Mouse (Mus musculus) spleen, adult 10 weeks (tissue): Measurements from ENCODE around the gene Clpx. TPM values are rescaled to one million over a fixed set of nuclear protein-coding genes. Genes with fewer than 3 reads are reported as not detected.

Experiments used
- polyA plus RNA-seq: library from polyadenylated mRNA; stranded (reverse); fragments of 350-450 nt; fragmentation: Illumina TruSeq; extraction: RNeasy Lipid Tissue Mini Kit (QIAGEN cat#74804); gene quantifications from one replicate; pipeline ENCODE4 v1.2.3, GENCODE M21; 2015; ENCODE audit warnings: low replicate concordance; ENCODE audit not compliant: insufficient read depth

Gene Clpx
- 33.0 TPM for polyA plus RNA-seq

DNA sequence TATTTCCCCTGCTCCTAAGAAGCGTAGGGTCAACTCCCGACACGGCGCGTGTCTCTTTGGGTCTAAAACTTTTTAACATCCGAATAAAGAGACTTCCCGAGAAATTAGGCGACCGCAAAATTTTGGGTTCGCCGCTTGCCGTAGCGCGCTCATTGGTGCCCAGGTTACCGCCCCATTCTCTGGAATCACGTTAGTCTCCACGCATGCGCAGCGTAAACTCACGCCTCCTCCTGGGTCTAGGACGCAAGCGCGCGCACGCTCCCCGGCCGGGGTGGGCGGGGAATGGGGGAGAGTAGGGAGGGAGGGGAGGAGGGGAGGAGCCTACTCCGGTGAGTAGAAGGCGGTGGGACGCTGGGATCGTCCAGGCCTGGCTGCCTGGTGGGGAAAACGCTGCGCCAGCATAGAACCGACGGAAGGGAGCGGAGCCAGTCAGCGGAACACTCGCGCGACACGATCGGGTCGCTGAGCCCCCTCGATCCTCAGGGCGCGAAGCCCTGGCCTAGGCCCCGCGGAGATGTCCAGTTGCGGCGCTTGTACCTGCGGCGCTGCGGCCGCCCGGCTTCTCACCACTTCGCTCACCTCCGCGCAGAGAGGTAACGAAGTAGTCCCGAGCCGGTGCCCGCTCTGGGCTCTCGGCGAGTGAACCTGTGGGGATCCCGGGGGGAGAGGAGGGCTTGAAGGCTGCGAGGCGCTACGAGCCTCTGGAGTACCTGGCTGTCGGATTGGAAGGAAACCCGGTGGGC, at the start of gene Clpx:
Clpx (plus strand) TSS at position 288 of the 743 bp plus-strand sequence.

DNA sequence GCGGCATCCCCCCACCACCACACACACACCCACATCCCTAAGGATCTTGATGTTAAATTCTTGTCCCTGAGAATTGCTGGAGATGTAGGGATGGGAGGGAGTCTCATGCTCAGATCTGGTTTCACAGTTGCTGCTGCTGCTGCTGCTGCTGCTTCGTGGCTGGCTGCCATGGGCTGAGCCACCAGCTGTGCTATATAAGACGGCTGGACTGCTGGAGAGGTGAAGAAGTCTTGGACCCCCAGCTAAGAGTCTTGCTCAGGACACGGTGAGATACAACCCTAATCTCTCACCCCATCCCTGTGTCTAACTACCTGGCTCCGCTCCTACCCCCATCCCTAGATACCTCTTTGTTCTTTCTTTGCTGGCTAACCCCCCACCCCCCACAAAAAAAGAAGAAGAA, 29.1 kb upstream of the Clpx start, which contains the start of gene Cilp:
Cilp (plus strand) TSS at position 222 of the 400 bp plus-strand sequence.

GRCm38 (mm10) chr9:65345854-65346475, 51.9 kb downstream of the Clpx start, which contains the start of gene Pdcd7:
TSS of gene Pdcd7 (plus strand) at chr9:65346104.

GRCm38 (mm10) chr9:65360641-65361448, 66.8 kb downstream of the Clpx start, which contains the start of gene Ubap1l:
TSS of gene Ubap1l (plus strand) at chr9:65361041.

Other genes starting within 250 kb of the Clpx start
- 1.4 TPM for gene Igdcc4, start 192.8 kb upstream of the Clpx start, polyA plus RNA-seq
- not detected for gene Igdcc3, start 153.1 kb upstream of the Clpx start, polyA plus RNA-seq
- 6.8 TPM for gene Parp16, start 98.9 kb upstream of the Clpx start, polyA plus RNA-seq
- gene Cilp, start 29.1 kb upstream of the Clpx start, polyA plus RNA-seq: 10.2 TPM
- 26.4 TPM for gene Pdcd7, start 51.8 kb downstream of the Clpx start, polyA plus RNA-seq
- gene Ubap1l, start 66.8 kb downstream of the Clpx start, polyA plus RNA-seq: 0.33 TPM
- not detected for gene Kbtbd13, start 97.4 kb downstream of the Clpx start, polyA plus RNA-seq
- gene Rasl12, start 104.2 kb downstream of the Clpx start, polyA plus RNA-seq: 3.7 TPM
- gene Slc51b, start 128.7 kb downstream of the Clpx start, polyA plus RNA-seq: not detected
- 37.4 TPM for gene Mtfmt, start 141.5 kb downstream of the Clpx start, polyA plus RNA-seq
- gene Spg21, start 166.7 kb downstream of the Clpx start, polyA plus RNA-seq: 81.7 TPM
- gene Ankdd1a, start 225.9 kb downstream of the Clpx start, polyA plus RNA-seq: not detected